Mouse (Mus musculus) hindbrain, embryonic 11.5 days (tissue): ENCODE measurements around the gene Upf1. TPM values are rescaled to one million over a fixed set of nuclear protein-coding genes. Genes with fewer than 3 reads are reported as not detected.

Experiments used
- ATAC-seq: fragments of 200-750 bp; cut with Nextera tagmentation; 2 replicates; pipeline ENCODE4 v1.8.0; 2017; ENCODE audit warnings: mild to moderate bottlenecking, moderate TSS enrichment, moderate library complexity; ENCODE audit not compliant: low FRiP score
- DNase-seq: peaks from one replicate; pipeline ENCODE4 v3.0.0-alpha.2; 2015; ENCODE audit warnings: low spot score
- H3K27ac ChIP-seq: fragments of 300-500 bp; sonication (generic); 2 replicates; pipeline ENCODE4 v1.5.1; 2014; ENCODE audit warnings: mild to moderate bottlenecking, low read depth, low read length
- H3K27me3 ChIP-seq: fragments of 300-500 bp; sonication (generic); 2 replicates; pipeline ENCODE4 v1.6.1; 2014; ENCODE audit warnings: mild to moderate bottlenecking, low read length, moderate library complexity, mixed read lengths; ENCODE audit not compliant: control insufficient read depth, insufficient read depth
- H3K36me3 ChIP-seq: fragments of 300-500 bp; sonication (generic); 2 replicates; pipeline ENCODE4 v1.6.1; 2014; ENCODE audit warnings: mild to moderate bottlenecking, low read length, moderate library complexity, mixed read lengths; ENCODE audit not compliant: control insufficient read depth, insufficient read depth
- H3K4me1 ChIP-seq: fragments of 300-500 bp; sonication (generic); replicated peaks from 2 replicates; pipeline ENCODE4 v1.6.1; 2014; ENCODE audit warnings: low read length, mixed read lengths; ENCODE audit not compliant: control insufficient read depth, insufficient read depth
- H3K4me2 ChIP-seq: fragments of 300-500 bp; sonication (generic); replicated peaks from 2 replicates; pipeline ENCODE4 v1.6.1; 2014; ENCODE audit warnings: mild to moderate bottlenecking, low read depth, low read length
- H3K4me3 ChIP-seq: fragments of 300-500 bp; sonication (generic); 2 replicates; pipeline ENCODE4 v1.5.1; 2014; ENCODE audit warnings: low read depth, low read length
- H3K9ac ChIP-seq: fragments of 300-500 bp; sonication (generic); 2 replicates; pipeline ENCODE4 v1.6.1; 2014; ENCODE audit warnings: low read depth, low read length
- H3K9me3 ChIP-seq: fragments of 300-500 bp; sonication (generic); 2 replicates; pipeline ENCODE4 v1.6.1; 2016; ENCODE audit warnings: low read length; ENCODE audit not compliant: control insufficient read depth
- WGBS: fragments of 180-500 bp; shearing (Covaris S2); extraction: QIAGEN DNeasy Blood & Tissue Kit; methylation state at CpG from one replicate; pipeline ENCODE4 v1.1.7; 2014; 5-methylcytosine and 5-hydroxymethylcytosine counted together
- polyA plus RNA-seq: library from polyadenylated mRNA; unstranded; fragments of >200 nt; fragmentation: Nextera tagmentation; extraction: Ambion mirVana; gene quantifications from 2 replicates; pipeline ENCODE4 v1.2.1, GENCODE M21; 2014

Upf1 gene
- polyA plus RNA-seq, 1 experiment from 2014 or later, result 21.4 TPM

GRCm38 (mm10) chr8:70323716-70324115 lies 29.4 kb downstream of the Upf1 start:
- Histone ChIP-seq H3K9ac (no peak overlapping the region), H3K27me3 (0 out of 2 replicates have a peak, but pooled peaks cover 2% of the 10 kb centered on the region), H3K4me2 (no peak overlapping the region), H3K27ac (no peak overlapping the region), H3K36me3 (no peaks in the 10 kb centered on the region), H3K9me3 (no peaks in the 10 kb centered on the region), H3K4me1 (peaks cover 1% of the 10 kb centered on the region; the same call in 1 of the 2 replicates), H3K4me3 (no peak overlapping the region)
- ATAC-seq, result no peak
- WGBS, result 95% methylated on average over 3 of the region's 3 CpGs
- DNase-seq, result no peak

GRCm38 (mm10) chr8:70317872-70318271 lies 35.2 kb downstream of the Upf1 start:
- 0 out of 2 replicates have a peak, but pooled peaks cover 2% of the 10 kb centered on the region for H3K27me3 ChIP-seq
- H3K4me1 ChIP-seq, result peaks cover 8% of the 10 kb centered on the region
- H3K4me3 ChIP-seq, result no peak overlapping the region
- no peak overlapping the region for H3K9ac ChIP-seq
- 86% methylated on average over 5 of the region's 5 CpGs for WGBS
- no peaks in the 10 kb centered on the region for H3K9me3 ChIP-seq
- DNase-seq (no peak), ATAC-seq (no peak)
- H3K27ac ChIP-seq, result peak overlapping the region; percentile 8; the same call in 1 of the 2 replicates
- peaks cover 3% of the 10 kb centered on the region; the same call in 1 of the 2 replicates for H3K36me3 ChIP-seq
- no peak overlapping the region for H3K4me2 ChIP-seq

DNA sequence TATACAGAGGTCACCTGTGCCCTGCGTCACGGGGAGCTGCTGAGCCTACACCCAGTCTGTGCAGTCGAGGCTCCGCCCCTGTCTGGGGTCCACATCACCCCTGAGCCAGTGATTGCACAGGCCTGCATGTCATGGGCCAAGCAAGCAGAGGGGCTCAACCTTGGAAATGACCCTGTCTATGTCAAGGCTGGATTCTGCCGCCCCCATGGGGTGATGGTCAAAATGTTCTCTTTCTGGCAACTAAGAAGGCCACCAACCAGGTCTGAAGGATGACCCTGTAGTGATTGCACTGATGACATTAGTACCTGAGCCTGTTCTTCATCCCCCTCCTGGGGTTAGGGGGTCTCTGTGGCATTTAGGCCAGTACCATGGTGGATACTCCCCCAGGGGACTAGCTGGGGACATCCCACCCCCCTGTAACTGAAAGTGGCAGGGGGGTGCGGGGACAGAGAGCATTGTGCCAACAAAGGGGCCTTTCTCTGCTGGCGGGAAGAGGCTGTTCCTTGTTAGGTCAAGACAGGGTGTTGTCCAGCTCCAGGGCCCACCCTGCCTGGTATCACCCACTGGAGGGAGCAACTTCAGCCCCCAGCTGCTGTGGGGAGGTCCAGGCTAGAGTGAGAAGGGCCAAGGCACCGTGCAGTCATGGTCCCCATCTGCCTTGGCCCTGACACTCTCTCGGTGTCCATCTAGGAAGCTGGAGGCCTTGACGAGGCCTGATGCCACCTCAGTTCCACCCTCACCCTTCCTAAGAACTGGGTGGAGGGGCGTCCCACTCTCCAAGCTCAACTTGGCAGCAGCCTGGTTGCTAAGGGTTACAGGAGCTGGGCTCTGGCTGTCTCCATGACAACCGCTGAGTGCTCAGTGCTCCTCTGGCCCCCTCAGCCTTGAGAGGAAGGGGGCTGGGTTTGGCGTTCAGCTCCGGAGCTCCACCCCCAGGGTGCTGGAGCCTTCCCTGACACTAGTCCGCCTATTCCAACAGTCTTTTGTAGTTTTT lies 36.3 kb downstream of the Upf1 start:
- DNase-seq (peak; percentile 90), ATAC-seq (peak; percentile 89)
- Histone ChIP-seq H3K36me3 (peaks cover 4% of the 10 kb centered on the region; the same call in 1 of the 2 replicates), H3K4me3 (peak overlapping the region; percentile 52), H3K9ac (peak overlapping the region; percentile 69), H3K27me3 (0 out of 2 replicates have a peak, but pooled peaks cover 2% of the 10 kb centered on the region), H3K9me3 (no peaks in the 10 kb centered on the region), H3K27ac (peak overlapping the region; percentile 83), H3K4me2 (peak overlapping the region; percentile 73), H3K4me1 (peaks cover 8% of the 10 kb centered on the region)
- WGBS, result 8% methylated on average over 15 of the region's 15 CpGs

DNA sequence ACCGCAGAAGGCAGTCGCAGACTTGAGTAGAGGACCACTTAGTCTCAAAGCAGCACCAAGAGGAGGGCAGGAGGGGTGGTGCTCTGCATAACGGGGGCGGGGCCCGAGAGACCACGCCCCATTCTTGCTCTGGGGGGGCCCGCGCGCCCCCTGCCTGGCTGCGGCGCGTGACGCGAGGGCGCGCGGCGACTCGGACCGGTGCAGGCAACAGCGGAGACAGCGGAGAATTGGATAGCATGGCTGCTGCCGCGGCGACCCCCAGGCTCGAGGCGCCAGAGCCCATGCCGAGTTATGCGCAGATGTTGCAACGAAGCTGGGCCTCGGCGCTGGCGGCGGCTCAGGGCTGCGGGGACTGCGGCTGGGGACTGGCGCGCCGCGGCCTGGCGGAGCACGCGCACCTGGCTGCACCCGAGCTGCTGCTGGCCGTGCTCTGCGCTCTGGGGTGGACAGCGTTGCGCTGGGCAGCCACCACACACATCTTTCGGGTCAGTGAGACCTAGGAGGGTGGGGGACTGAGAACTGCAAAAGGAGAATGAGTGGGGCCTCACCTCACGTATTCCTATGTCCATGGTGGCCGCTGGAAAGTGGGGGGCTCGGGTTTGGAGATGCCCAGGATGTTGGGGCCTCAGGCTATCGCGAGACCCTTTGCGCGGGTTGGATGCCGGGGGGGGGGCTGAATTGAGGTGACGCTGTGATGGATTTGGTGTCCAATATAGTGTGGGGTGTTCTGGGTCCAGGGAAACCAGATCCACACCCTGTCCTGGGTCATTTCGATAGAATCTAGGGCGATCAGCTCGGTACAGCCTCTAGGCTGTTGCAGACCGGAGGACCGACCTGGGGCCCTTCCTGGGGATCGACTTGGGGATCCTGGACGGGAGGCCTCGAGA lies 37.2 kb downstream of the Upf1 start, which contains the start of gene Cers1:
TSS of gene Cers1 (plus strand) at position 152 of the 887 bp plus-strand sequence.
- Histone ChIP-seq H3K27me3 (0 out of 2 replicates have a peak, but pooled peaks cover 2% of the 10 kb centered on the region), H3K9ac (peak within 1 kb of the TSS; percentile 69), H3K9me3 (no peaks in the 10 kb centered on the region), H3K4me3 (peak within 1 kb of the TSS; percentile 52), H3K4me2 (peak within 1 kb of the TSS; percentile 73), H3K4me1 (peaks cover 8% of the 10 kb centered on the region), H3K36me3 (peaks cover 4% of the 10 kb centered on the region; the same call in 1 of the 2 replicates), H3K27ac (peak within 1 kb of the TSS; percentile 83)
- ATAC-seq (peak; percentile 63), DNase-seq (peak; percentile 80)
- 3% methylated on average over 66 of the region's 66 CpGs for WGBS

DNA sequence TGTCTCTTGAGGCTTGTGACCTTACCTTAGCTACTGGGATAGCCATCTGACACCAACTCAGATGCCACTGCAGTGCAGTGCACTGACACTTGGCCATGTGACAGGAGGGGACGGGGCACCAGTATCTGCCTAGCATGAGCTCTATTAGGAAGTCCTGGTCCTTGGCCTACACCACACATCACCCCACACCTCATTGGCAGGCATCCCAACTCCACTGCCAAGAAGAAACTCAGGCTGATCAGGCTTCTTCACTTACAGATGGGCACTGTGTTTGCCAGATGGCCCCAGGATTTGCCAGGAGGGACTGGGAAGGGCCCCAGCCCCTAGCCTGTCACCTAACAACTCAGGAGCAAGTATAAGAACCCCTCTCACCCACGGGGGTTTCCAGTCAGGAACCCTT lies 39.7 kb downstream of the Upf1 start:
- ATAC-seq, result no peak
- Histone ChIP-seq H3K36me3 (peaks cover 5% of the 10 kb centered on the region; the same call in 1 of the 2 replicates), H3K9me3 (no peaks in the 10 kb centered on the region), H3K9ac (no peak overlapping the region), H3K4me1 (peaks cover 8% of the 10 kb centered on the region), H3K4me2 (no peak overlapping the region), H3K27me3 (no peaks in the 10 kb centered on the region), H3K27ac (no peak overlapping the region), H3K4me3 (no peak overlapping the region)
- 94% methylated on average over 2 of the region's 2 CpGs for WGBS
- no peak for DNase-seq

DNA sequence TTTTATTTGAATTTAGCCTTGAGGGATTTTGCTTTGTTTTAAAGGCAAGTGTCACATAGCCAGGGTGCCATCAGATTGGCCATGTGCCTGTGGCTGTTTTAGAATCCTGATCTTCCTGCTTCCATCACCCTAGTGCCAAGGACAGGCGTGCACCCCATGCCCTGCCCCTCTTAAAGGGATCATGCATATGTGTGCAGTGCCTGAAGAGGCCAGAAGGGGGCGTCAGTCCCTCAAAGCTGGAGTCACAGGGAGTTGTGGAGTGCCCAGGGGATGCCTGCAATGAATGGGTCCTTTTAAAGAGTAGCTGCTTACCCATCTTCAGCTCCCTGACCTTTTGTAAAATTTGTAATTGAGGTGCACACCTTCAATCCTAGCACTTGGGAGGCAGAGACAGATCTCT lies 43.8 kb downstream of the Upf1 start:
- ATAC-seq (no peak), DNase-seq (peak; percentile 71)
- H3K27ac ChIP-seq, result no peak overlapping the region
- WGBS, result 39% methylated on average over 2 of the region's 2 CpGs
- no peak overlapping the region for H3K4me3 ChIP-seq
- H3K9me3 ChIP-seq, result no peaks in the 10 kb centered on the region
- H3K36me3 ChIP-seq, result peaks cover 10% of the 10 kb centered on the region
- no peaks in the 10 kb centered on the region for H3K27me3 ChIP-seq
- no peaks in the 10 kb centered on the region; the same call in 1 of the 2 replicates for H3K4me1 ChIP-seq
- no peak overlapping the region for H3K9ac ChIP-seq
- H3K4me2 ChIP-seq, result no peak overlapping the region

- no peak overlapping the region for H3K27ac ChIP-seq
These were observed 50.2 kb downstream of the Upf1 start for GRCm38 (mm10) chr8:70302901-70303300.

DNA sequence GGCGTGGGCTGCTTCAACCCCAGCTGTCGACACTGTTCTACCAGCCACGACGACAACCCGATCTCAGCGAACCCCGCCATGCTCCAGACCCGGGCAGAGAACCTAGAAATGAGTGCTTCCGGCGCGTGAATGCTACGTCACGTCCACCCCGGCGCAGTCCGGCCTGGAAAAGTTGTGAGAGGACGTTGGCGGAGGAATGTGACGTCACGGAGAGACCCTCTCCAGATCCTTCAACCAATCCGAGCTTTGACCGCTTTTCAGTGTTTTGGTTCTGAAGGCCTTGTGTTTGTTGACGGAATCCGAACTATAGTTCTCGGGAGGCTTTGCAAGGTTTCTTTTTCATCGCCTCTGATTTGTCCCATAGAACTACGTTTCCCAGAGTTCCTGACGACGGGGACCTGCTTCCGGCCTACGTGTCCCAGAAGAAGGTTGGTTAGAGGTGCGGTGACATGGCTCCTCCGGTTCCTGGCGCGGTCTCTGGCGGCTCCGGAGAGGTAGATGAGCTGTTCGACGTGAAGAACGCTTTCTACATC lies 50.7 kb downstream of the Upf1 start, which contains the start of the genes Ddx49 and Cope:
TSS of gene Ddx49 (minus strand) at position 132 of the 533 bp plus-strand sequence.
TSS of gene Cope (plus strand) at position 161 of the 533 bp plus-strand sequence.
- Histone ChIP-seq H3K36me3 (peaks cover 4% of the 10 kb centered on the region; the same call in 1 of the 2 replicates), H3K27ac (no peak within 1 kb of the TSS)
- ATAC-seq, result peak; percentile 93

More at GRCm38 (mm10) chr8:70302901-70303300, 50.2 kb downstream of the Upf1 start:
- Histone ChIP-seq H3K4me3 (peak overlapping the region; percentile 63), H3K27me3 (no peaks in the 10 kb centered on the region), H3K4me1 (peaks cover 6% of the 10 kb centered on the region; the same call in 1 of the 2 replicates), H3K36me3 (peaks cover 5% of the 10 kb centered on the region; the same call in 1 of the 2 replicates), H3K9ac (peak overlapping the region; percentile 57), H3K4me2 (peak overlapping the region; percentile 81), H3K9me3 (no peaks in the 10 kb centered on the region)
- 5% methylated on average over 16 of the region's 16 CpGs for WGBS
- ATAC-seq (peak; percentile 34; the same call in 1 of the 2 replicates), DNase-seq (no peak)

More for the DNA sequence above, 50.7 kb downstream of the Upf1 start, which contains the start of the genes Ddx49 and Cope:
- Histone ChIP-seq H3K9ac (peak within 1 kb of the TSS; percentile 57), H3K4me1 (peaks cover 6% of the 10 kb centered on the region; the same call in 1 of the 2 replicates), H3K4me2 (peak within 1 kb of the TSS; percentile 81), H3K4me3 (peak within 1 kb of the TSS; percentile 63), H3K27me3 (no peaks in the 10 kb centered on the region), H3K9me3 (no peaks in the 10 kb centered on the region)
- WGBS, result under 1% methylated on average over 40 of the region's 40 CpGs
- DNase-seq, result peak; percentile 97
